Mouse (Mus musculus) kidney, embryonic 14.5 days (tissue): Measurements from ENCODE around the gene Gfod1. TPM values are rescaled to one million over a fixed set of nuclear protein-coding genes. Genes with fewer than 3 reads are reported as not detected.

Source experiments
- ATAC-seq: fragments of 200-750 bp; cut with Nextera tagmentation; 2 replicates; pipeline ENCODE4 v1.8.0; 2017; ENCODE audit warnings: moderate number of reproducible peaks, mild to moderate bottlenecking, moderate TSS enrichment, moderate library complexity; ENCODE audit not compliant: low FRiP score, low TSS enrichment
- H3K27ac ChIP-seq: fragments of 300-500 bp; sonication (generic); 2 replicates; pipeline ENCODE4 v1.5.1; 2014; ENCODE audit warnings: low read depth, mild to moderate bottlenecking, low read length, moderate library complexity, mixed read lengths
- H3K27me3 ChIP-seq: fragments of 300-500 bp; sonication (generic); 2 replicates; pipeline ENCODE4 v1.6.1; 2014; ENCODE audit warnings: mild to moderate bottlenecking, low read length; ENCODE audit not compliant: control insufficient read depth, insufficient read depth
- H3K36me3 ChIP-seq: fragments of 300-500 bp; sonication (generic); 2 replicates; pipeline ENCODE4 v1.6.1; 2014; ENCODE audit warnings: low read length, mixed read lengths; ENCODE audit not compliant: control insufficient read depth, insufficient read depth
- H3K4me1 ChIP-seq: fragments of 300-500 bp; sonication (generic); 2 replicates; pipeline ENCODE4 v1.6.1; 2014; ENCODE audit warnings: low read length, mixed read lengths; ENCODE audit not compliant: control insufficient read depth, insufficient read depth
- H3K4me2 ChIP-seq: fragments of 300-500 bp; sonication (generic); replicated peaks from 2 replicates; pipeline ENCODE4 v1.6.1; 2014; ENCODE audit warnings: low read depth, mild to moderate bottlenecking, low read length
- H3K4me3 ChIP-seq: fragments of 300-500 bp; sonication (generic); 2 replicates; pipeline ENCODE4 v1.5.1; 2014; ENCODE audit warnings: mild to moderate bottlenecking, low read length
- H3K9ac ChIP-seq: fragments of 300-500 bp; sonication (generic); 2 replicates; pipeline ENCODE4 v1.6.1; 2014; ENCODE audit warnings: low read depth, mild to moderate bottlenecking, low read length, moderate library complexity
- H3K9me3 ChIP-seq: fragments of 300-500 bp; sonication (generic); 2 replicates; pipeline ENCODE4 v1.6.1; 2016; ENCODE audit warnings: low read length; ENCODE audit not compliant: control insufficient read depth
- WGBS: fragments of 180-500 bp; shearing (Covaris S2); extraction: QIAGEN DNeasy Blood & Tissue Kit; methylation state at CpG from one replicate; pipeline ENCODE4 v1.1.7; 2014; 5-methylcytosine and 5-hydroxymethylcytosine counted together
- polyA plus RNA-seq: library from polyadenylated mRNA; unstranded; fragments of >200 nt; fragmentation: Nextera tagmentation; extraction: Ambion mirVana; gene quantifications from 2 replicates; pipeline ENCODE4 v1.2.1, GENCODE M21; 2014

Gfod1 gene
- polyA plus RNA-seq = 0.41 and 0.56 TPM in 2 replicates

GRCm38 (mm10) chr13:43304018-43304431 lies at the start of gene Gfod1:
Gene Gfod1, minus strand, starts transcription at chr13:43304172.
- Histone ChIP-seq H3K27ac (peak within 1 kb of the TSS; percentile 62; the same call in 1 of the 2 replicates), H3K9me3 (no peaks in the 10 kb centered on the region), H3K36me3 (no peaks in the 10 kb centered on the region), H3K27me3 (peaks cover 34% of the 10 kb centered on the region), H3K4me3 (peak within 1 kb of the TSS; percentile 69), H3K9ac (peak within 1 kb of the TSS; percentile 68), H3K4me2 (peak within 1 kb of the TSS; percentile 100), H3K4me1 (peaks cover 17% of the 10 kb centered on the region; the same call in 1 of the 2 replicates)
- WGBS = under 1% methylated on average over 43 of the region's 53 CpGs
- ATAC-seq = peak; percentile 96

DNA sequence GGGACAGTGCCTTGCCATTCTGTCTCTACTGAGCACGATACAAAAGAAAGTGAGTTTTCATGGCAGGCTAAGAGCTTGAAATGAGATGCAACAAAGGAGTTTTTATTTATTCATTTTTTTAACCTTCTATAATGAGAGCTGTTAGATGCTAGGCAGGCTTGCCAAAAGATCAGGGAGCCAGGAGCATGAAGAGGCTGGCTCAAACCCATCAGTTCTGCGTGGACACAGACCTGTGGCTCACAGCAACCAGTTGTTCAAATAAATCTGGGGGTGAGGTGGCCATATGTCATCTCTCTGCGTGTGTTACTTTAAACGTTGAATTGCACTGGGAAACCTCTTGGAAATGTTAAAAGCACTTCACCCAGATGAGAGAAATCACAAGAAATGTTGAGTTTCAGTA lies 49.4 kb upstream of the Gfod1 start:
- no peak overlapping the region for H3K4me2 ChIP-seq
- no peak overlapping the region for H3K9ac ChIP-seq
- H3K27ac ChIP-seq = no peak overlapping the region
- H3K9me3 ChIP-seq = no peaks in the 10 kb centered on the region
- H3K4me3 ChIP-seq = no peak overlapping the region
- no peaks in the 10 kb centered on the region for H3K36me3 ChIP-seq
- no peak for ATAC-seq
- no peaks in the 10 kb centered on the region for H3K4me1 ChIP-seq
- WGBS = 68% methylated on average over 4 of the region's 4 CpGs
- H3K27me3 ChIP-seq = no peaks in the 10 kb centered on the region

GRCm38 (mm10) chr13:43350489-43351169 lies 46.7 kb upstream of the Gfod1 start:
- Histone ChIP-seq H3K9ac (no peak overlapping the region), H3K4me1 (no peaks in the 10 kb centered on the region), H3K27ac (no peak overlapping the region), H3K9me3 (no peaks in the 10 kb centered on the region), H3K4me3 (no peak overlapping the region), H3K36me3 (no peaks in the 10 kb centered on the region), H3K27me3 (no peaks in the 10 kb centered on the region), H3K4me2 (no peak overlapping the region)
- WGBS = 76% methylated on average over 9 of the region's 9 CpGs
- no peak for ATAC-seq

DNA sequence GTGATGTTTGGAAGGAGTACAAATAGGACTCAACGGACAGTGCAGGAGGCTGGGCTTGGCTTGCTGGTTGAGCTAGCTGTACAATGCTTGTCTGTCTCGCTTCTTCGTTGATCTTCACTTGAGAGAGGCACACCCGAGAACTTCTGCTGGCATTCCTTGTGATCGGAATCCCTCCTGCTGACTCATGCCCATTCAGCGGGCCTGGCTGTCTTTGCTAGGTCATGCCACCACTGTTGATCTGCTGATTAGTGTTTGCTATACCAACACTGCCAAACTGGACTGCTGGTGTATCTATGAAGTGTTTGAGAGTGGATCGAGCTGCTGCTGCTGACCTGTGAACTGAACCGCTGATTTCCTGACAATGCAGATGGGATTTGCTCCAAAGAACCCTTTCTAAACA lies 45.4 kb upstream of the Gfod1 start:
- no peaks in the 10 kb centered on the region for H3K9me3 ChIP-seq
- no peaks in the 10 kb centered on the region for H3K36me3 ChIP-seq

DNA sequence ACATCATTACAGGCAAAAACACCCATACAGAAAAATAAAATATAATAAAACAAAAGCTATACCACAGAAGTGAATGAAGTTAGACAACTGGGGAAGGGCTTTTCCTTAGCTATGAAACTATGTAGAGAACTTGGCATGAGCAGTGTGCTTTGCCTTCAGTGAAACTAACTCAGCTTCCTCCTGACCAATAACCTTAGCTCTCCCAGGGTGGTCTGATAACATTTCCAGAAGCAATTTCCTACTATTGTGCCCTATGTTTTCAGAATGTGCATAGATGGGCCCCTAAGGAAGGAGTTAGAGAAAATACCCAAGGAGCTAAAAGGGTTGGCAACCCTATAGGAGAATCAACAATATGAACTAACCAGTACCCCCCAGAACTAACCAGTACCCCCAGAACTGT lies 42.9 kb upstream of the Gfod1 start:
- Histone ChIP-seq H3K4me2 (no peak overlapping the region), H3K9me3 (no peaks in the 10 kb centered on the region), H3K4me3 (no peak overlapping the region), H3K36me3 (no peaks in the 10 kb centered on the region), H3K9ac (no peak overlapping the region), H3K4me1 (no peaks in the 10 kb centered on the region), H3K27ac (no peak overlapping the region), H3K27me3 (no peaks in the 10 kb centered on the region)
- no peak for ATAC-seq

More for the DNA sequence above, 45.4 kb upstream of the Gfod1 start:
- no peaks in the 10 kb centered on the region for H3K27me3 ChIP-seq
- H3K4me3 ChIP-seq = no peak overlapping the region
- H3K4me2 ChIP-seq = no peak overlapping the region
- WGBS = 89% methylated on average over 8 of the region's 8 CpGs
- no peak for ATAC-seq
- no peak overlapping the region for H3K27ac ChIP-seq
- H3K4me1 ChIP-seq = no peaks in the 10 kb centered on the region
- no peak overlapping the region for H3K9ac ChIP-seq

DNA sequence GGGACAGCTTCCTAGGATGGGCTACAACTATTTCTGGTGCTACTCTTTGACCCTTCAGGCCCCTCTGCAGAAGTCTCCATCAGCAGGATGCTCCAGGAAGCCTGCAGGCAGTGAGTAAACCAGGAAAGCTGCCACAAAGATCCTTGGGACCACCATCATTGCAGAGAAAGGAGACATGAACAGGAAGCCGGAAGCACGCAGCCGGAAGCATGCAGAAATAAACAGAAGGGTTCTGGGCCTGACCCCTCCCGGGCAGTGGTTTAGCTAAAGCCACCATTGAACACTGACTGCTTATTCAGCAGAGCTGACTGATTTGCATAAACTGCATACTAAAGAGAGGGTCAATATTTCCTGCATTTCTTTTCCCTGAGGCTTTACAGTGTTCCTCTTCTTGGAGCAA lies 34.7 kb upstream of the Gfod1 start:
- Histone ChIP-seq H3K27ac (no peak overlapping the region), H3K27me3 (no peaks in the 10 kb centered on the region), H3K4me1 (no peaks in the 10 kb centered on the region), H3K9me3 (no peaks in the 10 kb centered on the region), H3K36me3 (no peaks in the 10 kb centered on the region), H3K4me3 (no peak overlapping the region), H3K9ac (no peak overlapping the region), H3K4me2 (no peak overlapping the region)
- peak; percentile 49; the same call in 1 of the 2 replicates for ATAC-seq
- 65% methylated on average over 4 of the region's 4 CpGs for WGBS

- Histone ChIP-seq H3K27me3 (no peaks in the 10 kb centered on the region), H3K4me2 (no peak overlapping the region), H3K36me3 (no peaks in the 10 kb centered on the region), H3K4me1 (no peaks in the 10 kb centered on the region), H3K27ac (no peak overlapping the region), H3K4me3 (no peak overlapping the region), H3K9ac (no peak overlapping the region), H3K9me3 (no peaks in the 10 kb centered on the region)
- 89% methylated on average over 8 of the region's 8 CpGs for WGBS
- no peak for ATAC-seq
Observed at GRCm38 (mm10) chr13:43338001-43338400, 34.0 kb upstream of the Gfod1 start.

DNA sequence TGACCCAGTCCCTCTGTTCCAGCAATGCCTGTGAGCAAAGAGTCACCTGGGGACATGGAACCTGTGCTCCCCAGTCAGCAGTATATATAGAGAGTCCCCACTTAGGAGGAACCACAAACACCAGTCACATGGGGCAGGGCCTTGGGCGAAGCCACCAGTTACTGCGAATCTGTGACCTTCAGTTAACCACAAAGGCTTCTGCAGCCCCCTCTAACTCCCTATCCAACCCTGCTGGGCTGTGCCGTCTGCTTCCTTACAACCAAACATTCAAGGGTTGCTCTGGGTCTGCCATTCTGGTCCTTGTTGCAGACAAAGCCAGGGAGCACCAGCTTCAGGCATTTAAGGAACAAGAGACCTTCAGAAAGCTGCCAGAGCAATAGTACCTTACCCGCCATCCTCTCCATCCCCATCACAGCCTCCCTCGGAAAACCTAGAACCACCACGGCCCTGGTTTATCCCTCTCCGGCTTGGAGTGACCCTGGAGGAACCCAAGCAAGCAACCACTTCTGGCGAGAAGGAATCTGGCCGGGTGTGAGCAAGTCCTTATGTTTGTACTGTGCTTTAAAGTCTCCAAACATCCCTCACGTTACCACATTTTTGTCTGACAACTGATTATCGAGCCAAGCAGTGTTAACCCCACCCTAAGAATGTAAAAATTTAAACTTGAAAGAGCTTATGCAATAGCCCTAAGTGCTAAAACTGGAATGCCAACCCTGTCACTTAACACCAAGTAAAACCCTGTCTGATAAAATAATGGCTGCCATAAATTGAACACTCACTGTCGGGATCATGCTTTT lies 32.7 kb upstream of the Gfod1 start:
- no peak overlapping the region for H3K4me3 ChIP-seq
- no peaks in the 10 kb centered on the region for H3K4me1 ChIP-seq
- 47% methylated on average over 12 of the region's 12 CpGs for WGBS
- no peaks in the 10 kb centered on the region for H3K27me3 ChIP-seq
- H3K4me2 ChIP-seq = no peak overlapping the region
- H3K27ac ChIP-seq = no peak overlapping the region
- no peak overlapping the region for H3K9ac ChIP-seq
- H3K36me3 ChIP-seq = no peaks in the 10 kb centered on the region
- no peaks in the 10 kb centered on the region for H3K9me3 ChIP-seq
- no peak for ATAC-seq

DNA sequence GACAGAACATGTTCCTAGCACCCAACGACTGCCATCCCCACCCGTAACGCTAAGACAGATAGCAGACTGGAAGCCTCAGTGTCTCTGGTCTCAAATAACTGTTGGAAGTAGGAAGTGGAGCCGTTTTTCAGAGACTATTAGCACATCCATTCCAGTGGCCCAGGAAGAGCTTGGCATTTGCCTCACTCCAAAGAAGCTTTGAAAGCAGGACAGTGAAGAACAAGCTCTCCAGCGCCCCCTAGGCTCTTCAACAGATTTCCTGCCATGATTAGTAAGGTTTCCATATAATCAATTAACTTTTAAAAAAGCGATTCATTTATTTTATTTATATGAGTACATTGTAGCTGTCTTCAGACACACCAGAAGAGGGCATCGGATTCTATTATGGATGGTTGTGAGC lies 28.6 kb upstream of the Gfod1 start:
- Histone ChIP-seq H3K4me1 (no peaks in the 10 kb centered on the region), H3K27me3 (no peaks in the 10 kb centered on the region), H3K9me3 (no peaks in the 10 kb centered on the region), H3K4me2 (no peak overlapping the region), H3K36me3 (no peaks in the 10 kb centered on the region), H3K4me3 (no peak overlapping the region), H3K9ac (no peak overlapping the region), H3K27ac (no peak overlapping the region)
- ATAC-seq = no peak
- WGBS = 35% methylated on average over 7 of the region's 7 CpGs
